Mouse (Mus musculus) adrenal gland, postnatal 14 days (tissue): ENCODE measurements at regions not wholly inside any gene's neighbourhood (a gene's known extent, or its start where the extent isn't known, plus 50 kb on each side); places are given as distances from the start of the nearest gene placed in this dataset.

Experiments
- DNase-seq: peaks from one replicate; pipeline ENCODE4 v3.0.0; 2021; ENCODE audit warnings: mixed read lengths

- DNase-seq = peak; percentile 14
These were observed 416.6 kb downstream of the Vrk1 start for GRCm38 (mm10) chr12:106426631-106427030.

- peak; percentile 54 for DNase-seq
These were observed 420.0 kb downstream of the Vrk1 start for GRCm38 (mm10) chr12:106429991-106430390.

GRCm38 (mm10) chr12:106445151-106445550 lies 435.1 kb downstream of the Vrk1 start:
- DNase-seq = no peak

DNA sequence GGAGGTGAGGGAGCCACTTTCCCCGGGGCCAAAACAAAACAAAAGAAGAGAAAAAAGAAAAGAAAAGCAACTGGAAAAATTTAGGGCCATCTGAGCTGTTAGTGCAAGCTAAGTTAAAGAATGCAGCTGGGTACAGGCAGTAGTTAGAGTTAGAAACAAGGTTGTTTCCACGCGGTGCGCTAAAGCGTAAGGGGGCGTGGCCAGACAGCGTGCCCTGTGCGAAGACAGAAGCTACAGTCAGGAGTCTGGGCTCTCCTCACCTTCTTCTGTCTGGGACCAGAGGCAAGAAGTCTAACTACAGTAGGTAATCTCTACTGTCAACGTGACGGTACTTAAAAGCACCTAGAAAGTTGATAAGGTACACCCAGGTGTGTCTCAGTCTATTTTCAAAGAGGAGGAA lies 435.9 kb downstream of the Vrk1 start:
- no peak for DNase-seq

DNA sequence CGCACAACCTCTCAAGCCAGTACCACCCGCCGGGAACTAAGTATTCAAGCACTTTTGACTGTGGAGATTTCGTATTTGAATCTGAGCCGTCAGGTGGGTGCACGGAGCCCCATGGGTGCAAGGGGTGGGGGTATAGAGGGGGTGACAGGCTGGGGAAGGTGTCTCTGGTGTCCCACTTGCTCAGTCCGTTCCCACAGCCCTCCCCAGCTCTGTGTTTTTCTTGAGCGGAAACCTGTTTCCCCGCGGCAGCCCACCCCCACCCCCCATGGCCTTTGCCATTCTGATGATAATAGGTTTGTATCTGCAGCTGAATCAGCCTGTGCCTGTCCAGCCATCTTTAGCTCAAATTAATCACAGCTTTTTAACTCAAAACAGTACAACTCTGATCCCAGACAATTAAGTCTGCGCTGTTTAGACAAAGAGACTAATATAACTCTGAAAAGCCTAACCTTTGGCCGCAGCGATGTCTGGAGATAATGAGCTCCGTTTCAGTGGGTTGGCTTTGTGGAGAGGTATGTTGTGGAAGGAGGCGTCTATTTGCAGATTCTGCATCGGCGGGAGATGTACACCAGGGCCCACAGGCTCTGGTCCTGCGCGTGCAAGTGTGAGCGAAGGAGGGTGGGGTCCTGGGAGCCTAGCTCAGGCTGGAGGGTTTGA lies 437.0 kb downstream of the Vrk1 start:
- no peak for DNase-seq

DNA sequence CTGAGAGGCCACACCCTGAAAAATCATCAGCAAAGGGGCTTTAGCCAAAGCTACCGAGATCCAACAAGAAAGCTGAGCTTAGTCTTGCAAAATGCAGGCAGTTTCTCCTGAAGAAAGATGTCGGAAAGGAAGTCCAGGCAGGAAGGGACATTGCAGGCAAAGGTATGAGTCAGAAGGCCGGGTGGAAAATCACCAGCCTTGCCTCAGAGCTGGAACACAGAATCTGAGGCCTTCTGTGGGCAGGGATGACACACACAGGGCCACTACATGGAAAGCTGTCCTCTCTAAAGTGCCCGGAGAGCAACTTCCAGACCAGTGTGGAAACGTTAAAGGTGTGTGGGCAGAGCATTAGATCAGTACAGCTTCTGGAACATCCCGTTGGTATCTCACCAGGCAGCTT lies 438.5 kb downstream of the Vrk1 start:
- peak; percentile 69 for DNase-seq

DNA sequence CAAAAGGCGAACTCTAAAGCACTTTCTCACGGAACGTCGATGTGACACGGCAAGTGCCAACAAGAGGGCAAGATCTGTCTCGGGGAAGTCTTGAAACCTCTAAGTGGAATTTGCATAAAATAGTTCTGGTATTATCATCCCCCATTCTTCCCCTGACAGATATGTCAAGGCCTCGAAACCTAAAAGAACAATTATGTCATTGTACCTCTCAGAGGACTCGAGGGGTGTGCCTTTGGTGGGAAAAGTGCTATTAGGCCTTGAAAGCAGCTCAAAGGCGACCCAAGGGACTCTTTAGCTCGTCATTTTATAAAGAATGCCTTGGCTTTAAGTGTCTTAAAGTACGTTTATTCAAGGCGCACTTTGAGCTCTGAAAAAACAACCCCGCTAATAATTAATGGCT lies 443.5 kb downstream of the Vrk1 start:
- no peak for DNase-seq

DNA sequence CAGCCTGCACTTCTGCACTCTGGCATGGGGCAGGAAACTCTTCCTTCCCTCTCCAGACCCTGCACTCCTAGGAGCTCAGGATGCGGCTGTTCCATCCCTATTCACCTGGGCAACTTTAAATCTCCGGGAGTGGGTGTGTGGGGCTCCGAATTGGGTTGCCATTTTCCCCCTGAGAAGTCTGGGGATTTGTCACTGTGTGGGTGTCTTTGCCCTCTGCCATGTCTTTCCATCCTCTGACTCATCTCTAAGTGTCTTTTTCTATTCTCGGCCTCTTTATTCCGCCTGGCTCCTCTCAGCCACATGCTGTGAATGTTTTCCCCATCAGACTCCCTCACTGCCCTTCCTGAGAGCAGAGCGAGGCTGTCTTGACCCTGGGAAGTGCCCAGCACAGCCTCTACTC lies 448.2 kb downstream of the Vrk1 start:
- no peak for DNase-seq

- no peak for DNase-seq
These were observed 450.6 kb downstream of the Vrk1 start for GRCm38 (mm10) chr12:106460650-106461049.

GRCm38 (mm10) chr12:106462281-106462680 lies 452.3 kb downstream of the Vrk1 start:
- no peak for DNase-seq

GRCm38 (mm10) chr12:106464701-106465100 lies 454.7 kb downstream of the Vrk1 start:
- no peak for DNase-seq

DNA sequence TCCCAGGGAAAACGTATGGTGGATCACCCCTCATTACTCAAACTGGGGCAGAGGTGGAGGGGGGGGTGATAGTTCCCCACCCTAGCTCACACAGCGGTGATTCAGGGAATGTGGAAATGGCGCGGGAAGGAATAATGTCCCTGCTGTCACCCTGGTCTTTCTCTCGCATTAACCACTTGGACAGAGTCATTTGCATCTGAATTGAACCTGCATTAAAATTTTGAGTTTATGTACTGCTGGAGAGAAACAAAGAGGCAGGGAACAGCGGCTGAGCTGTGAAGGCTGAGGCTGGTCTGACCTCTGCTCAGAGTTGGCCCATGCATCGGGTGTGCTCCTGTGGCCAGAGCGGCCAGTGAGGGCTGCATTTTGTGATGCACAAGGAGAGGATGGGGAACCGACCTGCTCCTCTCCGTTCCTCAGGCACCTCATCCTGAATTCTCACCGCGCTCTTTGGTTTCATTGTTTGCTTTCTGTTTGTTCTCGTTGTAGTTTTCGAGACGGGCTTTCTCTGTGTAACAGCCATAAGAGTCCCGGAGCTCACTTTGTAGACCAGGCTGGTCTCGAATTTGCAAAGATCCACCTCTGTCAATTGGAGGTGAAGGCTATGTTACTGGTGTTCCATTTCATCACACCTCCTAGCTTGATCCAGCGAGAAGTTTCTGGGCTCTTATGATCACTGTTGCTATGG lies 458.3 kb downstream of the Vrk1 start:
- DNase-seq = no peak

DNA sequence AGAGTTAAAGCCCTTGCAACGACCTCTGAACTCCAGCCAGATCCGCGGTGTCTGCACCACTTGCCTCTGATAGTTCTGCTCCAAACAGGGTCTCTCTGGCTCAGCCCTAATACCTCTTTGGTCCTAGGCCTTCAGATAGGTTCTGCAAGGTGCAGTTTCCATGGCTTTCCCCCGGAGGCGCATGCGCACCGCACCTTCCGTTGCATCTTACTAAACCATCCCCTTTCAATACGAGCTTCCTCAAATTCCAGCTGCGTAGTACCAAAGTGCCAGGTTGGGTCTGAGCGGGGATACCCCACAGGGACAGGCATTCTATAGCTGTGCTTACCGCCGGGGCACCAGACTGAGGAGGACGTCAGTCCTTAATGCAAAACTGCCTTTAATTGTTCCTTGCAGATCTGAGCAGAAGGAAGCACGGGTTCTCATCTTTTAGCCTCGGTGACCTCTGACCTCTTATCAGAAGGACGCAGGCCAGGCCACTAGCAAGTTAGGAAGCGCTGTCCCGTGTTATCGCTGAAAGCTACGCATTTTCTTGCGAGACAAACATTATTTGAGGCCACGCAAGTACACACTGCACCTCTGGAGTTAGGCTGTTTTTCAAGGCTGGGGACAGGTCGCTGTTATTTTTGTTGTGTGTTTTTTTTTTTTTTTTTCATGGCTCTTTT lies 464.6 kb downstream of the Vrk1 start:
- DNase-seq = no peak

DNA sequence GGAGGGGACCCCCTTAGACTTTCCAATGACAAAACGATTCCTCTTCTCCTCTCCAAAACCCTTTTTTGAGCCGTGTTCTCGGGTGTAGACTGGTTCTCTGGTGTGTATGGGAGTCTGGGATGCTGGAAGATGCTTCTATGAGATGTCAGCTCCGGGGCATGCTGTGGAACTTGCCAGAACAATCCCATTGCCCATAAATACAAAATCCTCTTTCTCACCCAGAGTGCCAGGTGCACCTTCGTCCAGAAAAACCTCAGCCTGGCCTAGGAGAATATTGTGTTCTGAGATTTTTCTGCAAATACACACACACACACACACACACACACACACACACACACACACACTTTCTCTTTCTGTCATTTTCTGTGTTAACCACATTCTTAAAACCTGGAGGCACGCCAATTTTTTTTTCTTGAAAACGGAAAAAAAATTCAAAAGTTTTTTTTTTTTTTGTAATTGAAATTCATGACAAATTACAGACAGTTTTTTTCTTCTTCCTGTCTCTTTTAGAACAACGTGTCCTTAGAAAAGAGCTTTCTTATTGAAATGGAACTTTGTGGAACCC lies 465.5 kb downstream of the Vrk1 start:
- no peak for DNase-seq

- no peak for DNase-seq
These were observed 467.1 kb downstream of the Vrk1 start for GRCm38 (mm10) chr12:106477040-106477665.

- no peak for DNase-seq
These were observed 467.7 kb downstream of the Vrk1 start for GRCm38 (mm10) chr12:106477731-106478130.

DNA sequence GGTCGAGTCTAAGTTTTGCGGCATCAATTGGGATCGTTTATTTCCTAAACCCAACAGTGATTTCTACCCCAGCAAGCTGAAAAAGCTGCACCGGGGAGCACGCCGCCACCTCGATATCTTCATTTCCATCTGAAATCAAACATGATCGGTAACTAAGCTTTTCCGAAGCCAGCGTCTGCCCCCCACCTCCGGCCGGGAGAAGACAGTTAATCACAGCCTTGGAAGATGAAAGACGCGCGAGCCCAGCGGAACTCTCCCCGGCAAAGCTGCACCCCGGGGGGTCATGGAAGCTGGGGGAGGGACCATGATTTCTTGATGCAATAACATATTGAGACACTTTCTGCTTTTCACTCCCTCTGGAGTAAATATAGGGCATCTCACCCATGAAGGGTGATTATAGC lies 468.4 kb downstream of the Vrk1 start:
- DNase-seq = peak; percentile 22

GRCm38 (mm10) chr12:106479067-106479877 lies 469.2 kb downstream of the Vrk1 start:
- DNase-seq = no peak

DNA sequence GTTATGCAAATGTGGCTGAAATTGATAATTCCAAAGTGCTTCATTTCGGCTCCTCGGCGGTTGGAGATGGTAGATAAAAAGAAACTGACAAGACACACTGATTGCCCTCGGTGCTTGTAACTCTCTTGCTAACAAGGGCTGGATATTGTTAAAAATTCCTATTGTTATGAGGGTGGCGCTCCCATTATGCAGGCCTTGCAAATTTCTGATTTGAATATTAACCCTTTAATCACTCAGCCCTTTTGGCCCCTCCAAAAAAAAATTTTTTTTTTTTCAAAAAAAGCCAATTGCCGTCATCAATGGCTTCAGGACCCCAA lies 469.8 kb downstream of the Vrk1 start:
- no peak for DNase-seq

GRCm38 (mm10) chr12:106480281-106481060 lies 470.4 kb downstream of the Vrk1 start:
- no peak for DNase-seq

DNA sequence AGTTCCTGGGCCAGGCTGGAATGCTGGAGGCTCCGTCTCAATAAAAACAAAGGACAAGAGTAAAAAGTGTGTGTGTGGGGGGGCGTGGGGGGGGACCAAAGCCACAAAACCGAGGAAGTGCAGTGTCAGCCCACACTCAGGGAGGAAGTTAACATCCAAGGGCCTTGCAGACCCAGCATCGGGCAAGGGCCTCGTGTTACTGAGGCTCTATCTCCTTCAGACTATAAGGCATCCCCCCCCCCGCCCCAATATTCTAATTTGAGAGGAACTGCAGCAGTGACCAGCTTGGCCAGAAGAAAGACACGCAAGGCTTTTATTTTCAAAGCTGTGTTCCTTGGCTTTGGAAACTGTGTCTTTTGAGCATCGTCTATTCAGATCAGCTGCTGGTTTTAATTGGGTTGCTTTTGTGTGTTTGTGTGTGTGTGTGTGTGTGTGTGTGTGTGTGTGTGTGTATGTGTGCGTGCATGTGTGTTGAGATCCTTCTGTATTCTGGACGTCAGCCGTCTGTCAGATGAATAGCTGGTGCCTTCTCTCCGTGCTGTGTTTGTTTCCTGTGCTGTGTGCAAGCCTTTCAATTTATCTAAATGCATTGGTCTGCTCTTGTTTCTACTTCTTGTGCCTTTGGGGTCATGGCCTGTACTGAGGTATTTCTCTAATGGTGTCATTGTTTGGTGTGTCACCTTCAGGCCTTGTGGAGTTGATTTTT lies 491.7 kb downstream of the Vrk1 start:
- DNase-seq = no peak
